10 mouse cellular contexts compared by ENCODE assay signal in the genomic region with DNA sequence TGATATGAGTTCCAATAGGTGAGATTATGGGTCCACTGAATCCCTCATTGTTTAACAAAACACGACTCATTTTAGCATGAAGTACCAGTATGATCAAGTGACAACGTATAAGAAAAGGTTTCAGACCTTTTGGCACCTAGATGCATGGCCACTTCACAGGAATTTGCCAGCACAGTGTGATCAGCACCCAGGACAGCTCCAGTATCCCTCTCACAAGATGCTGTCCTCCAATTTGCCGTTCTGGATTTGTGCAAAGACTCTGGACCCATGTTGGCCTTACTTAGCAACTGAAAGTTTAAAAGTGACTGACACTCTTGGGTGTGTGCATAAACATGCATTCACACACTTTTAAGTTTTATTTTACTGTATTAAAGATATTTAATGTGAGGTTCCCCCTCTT.
DNase-seq lines count a peak whose midpoint lies in the region; ATAC-seq lines count a peak whose summit lies in the region.
"Had no signal": no experiment of that assay in that cellular context is flagged by ENCODE, and none has a peak within 500 bp of the region (broad histone marks: within the 10 kb centered on the region; RNA-seq: fewer than 3 reads in every experiment).

No protein-coding gene starts in this region.

- no peak overlapping the region for H3K9ac ChIP-seq in liver, embryonic 12.5 days
- H3K9ac ChIP-seq: forebrain, postnatal 0 days had no signal

- no peaks in the 10 kb centered on the region for H3K9me3 ChIP-seq in liver, embryonic 12.5 days (replicated peaks)
- H3K9me3 ChIP-seq in limb, embryonic 10.5 days (replicated peaks) = no peaks in the 10 kb centered on the region

- ATAC-seq in liver, embryonic 12.5 days = no peak
- no peak for ATAC-seq in granulocyte monocyte progenitor cell, adult 5-6 weeks (replicated peaks; ENCODE audit: poor library complexity, severe bottlenecking)
- ATAC-seq: forebrain, postnatal 0 days had no signal

- H3K36me3 ChIP-seq in liver, embryonic 12.5 days = no peaks in the 10 kb centered on the region
- H3K36me3 ChIP-seq in limb, embryonic 10.5 days = no peaks in the 10 kb centered on the region

- H3K4me1 ChIP-seq in liver, embryonic 12.5 days = no peaks in the 10 kb centered on the region
- peaks cover 8% of the 10 kb centered on the region; the same call in 1 of the 2 replicates for H3K4me1 ChIP-seq in limb, embryonic 10.5 days

- no peak overlapping the region for H3K4me2 ChIP-seq in liver, embryonic 12.5 days

- H3K4me3 ChIP-seq in liver, embryonic 12.5 days = no peak overlapping the region
- H3K4me3 ChIP-seq in limb, embryonic 10.5 days = no peak overlapping the region

- H3K27me3 ChIP-seq in liver, embryonic 12.5 days (replicated peaks) = no peaks in the 10 kb centered on the region
- H3K27me3 ChIP-seq in limb, embryonic 10.5 days (ENCODE audit: low read depth, poor library complexity, severe bottlenecking) = no peaks in the 10 kb centered on the region

- H3K27ac ChIP-seq in liver, embryonic 12.5 days = no peak overlapping the region
- no peak overlapping the region for H3K27ac ChIP-seq in limb, embryonic 10.5 days

- peak; percentile 55 for DNase-seq in adrenal gland, postnatal 10 days
- no peak for DNase-seq in adrenal gland, adult 8-10 months
- DNase-seq in liver (peak; percentile 9), WW6 (ENCODE audit: low read depth, low spot score) (peak; percentile 4)
- peak; percentile 63 for DNase-seq in limb, embryonic 10.5 days (ENCODE audit: low spot score)
- DNase-seq in spleen, postnatal 4 days (ENCODE audit: low spot score in 2 of 2) = no peak
- DNase-seq: cerebellum, adult 9-10 months; forebrain, postnatal 0 days had no signal

- WGBS in liver, embryonic 12.5 days (ENCODE audit: insufficient replicate concordance) = 19% methylated on average over 3 of the region's 3 CpGs
- 33% methylated on average over 3 of the region's 3 CpGs for WGBS in limb, embryonic 10.5 days

Comparison
In these comparisons a context has a peak if more than half of its experiments do, and no peak if none do; other contexts are left out.
1. DNase-seq: peak in adrenal gland, postnatal 10 days (single experiment), liver (single experiment), WW6 (single experiment) and limb, embryonic 10.5 days (single experiment); none in adrenal gland, adult 8-10 months (single experiment) and spleen, postnatal 4 days (0 of 2).